Mouse (Mus musculus): Measurements from ENCODE around the gene Eif2ak3. TPM values are rescaled to one million over a fixed set of nuclear protein-coding genes. Genes with fewer than 3 reads are reported as not detected.
"Not testable (repeated sequence)": the region's sequence is repeated elsewhere in the genome, so short reads cannot be mapped to it uniquely, and the experiment has no call there.

The Eif2ak3 gene
- total RNA-seq, 2 experiments from 2014 or later, result 19.5 to 21.8 TPM

- no peak for TF ChIP-seq CTCF (conservative IDR thresholded peaks at IDR 0.05)
- H3K27ac ChIP-seq, result no peak overlapping the region
- H3K4me3 ChIP-seq, result no peak overlapping the region
- no peak for DNase-seq (ENCODE audit: low spot score in 2 of 2)
These were observed 29.7 kb upstream of the Eif2ak3 start for GRCm38 (mm10) chr6:70814629-70814950.

GRCm38 (mm10) chr6:70815471-70815870, 28.8 kb upstream of the Eif2ak3 start:
- Histone ChIP-seq H3K27ac (no peak overlapping the region), H3K4me3 (no peak overlapping the region)
- DNase-seq (ENCODE audit: low spot score in 2 of 2), result no peak
- TF ChIP-seq CTCF (conservative IDR thresholded peaks at IDR 0.05), result no peak

GRCm38 (mm10) chr6:70821566-70821965, 22.7 kb upstream of the Eif2ak3 start:
- TF ChIP-seq CTCF (conservative IDR thresholded peaks at IDR 0.05), result no peak
- no peak for DNase-seq (ENCODE audit: low spot score in 2 of 2)
- Histone ChIP-seq H3K27ac (no peak overlapping the region), H3K4me3 (no peak overlapping the region)

DNA sequence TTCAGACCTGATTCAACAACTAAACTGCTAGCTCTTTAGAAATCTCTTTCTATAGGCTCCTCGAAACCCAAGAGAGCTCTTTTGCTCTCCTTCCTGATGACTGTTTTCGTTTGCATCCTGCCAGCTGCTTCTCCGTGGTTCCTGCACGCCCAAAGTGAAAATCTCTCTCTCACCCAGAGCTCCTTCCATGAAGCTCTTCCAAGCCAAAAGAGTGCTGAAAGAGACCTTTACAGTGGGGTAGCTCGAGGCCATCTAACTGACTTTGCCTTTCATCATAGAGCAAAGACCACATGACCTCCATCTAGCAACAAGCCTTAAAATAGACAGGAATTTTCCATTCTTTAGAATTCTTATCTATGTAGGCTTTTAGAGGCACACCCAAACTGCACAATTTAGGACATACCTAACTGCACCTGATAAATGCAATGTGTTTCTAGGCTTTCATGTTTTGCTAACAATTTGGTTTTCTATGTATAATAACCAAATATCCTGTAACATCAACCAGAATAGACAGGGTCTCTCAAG, 21.9 kb upstream of the Eif2ak3 start:
- no peak for DNase-seq (ENCODE audit: low spot score in 2 of 2)
- Histone ChIP-seq H3K4me3 (no peak overlapping the region), H3K27ac (no peak overlapping the region)
- no peak for TF ChIP-seq CTCF (conservative IDR thresholded peaks at IDR 0.05)

DNA sequence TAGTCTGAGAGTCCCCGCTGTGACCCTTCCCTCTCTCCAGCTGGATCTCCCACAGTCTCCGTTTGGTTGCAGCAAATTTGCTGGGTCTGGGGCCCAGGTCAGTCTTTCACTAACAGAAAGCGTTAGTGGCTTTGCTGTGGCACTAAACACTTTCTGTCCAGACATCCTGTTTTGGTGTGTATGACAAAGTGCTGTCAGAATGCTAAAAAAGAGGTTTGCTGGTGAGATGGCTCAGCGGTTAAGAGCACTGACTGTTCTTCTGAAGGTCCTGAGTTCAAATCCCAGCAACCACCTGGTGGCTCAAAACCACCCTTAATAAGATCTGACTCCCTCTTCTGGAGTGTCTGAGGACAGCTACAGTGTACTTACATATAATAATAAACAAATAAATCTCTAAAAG, 21.0 kb upstream of the Eif2ak3 start:
- DNase-seq (ENCODE audit: low spot score in 2 of 2); H3K4me3 ChIP-seq; H3K27ac ChIP-seq: not testable (repeated sequence)
- 0 out of 2 replicates have a peak, but pooled peaks have one; percentile 10 for TF ChIP-seq CTCF (conservative IDR thresholded peaks at IDR 0.05)

DNA sequence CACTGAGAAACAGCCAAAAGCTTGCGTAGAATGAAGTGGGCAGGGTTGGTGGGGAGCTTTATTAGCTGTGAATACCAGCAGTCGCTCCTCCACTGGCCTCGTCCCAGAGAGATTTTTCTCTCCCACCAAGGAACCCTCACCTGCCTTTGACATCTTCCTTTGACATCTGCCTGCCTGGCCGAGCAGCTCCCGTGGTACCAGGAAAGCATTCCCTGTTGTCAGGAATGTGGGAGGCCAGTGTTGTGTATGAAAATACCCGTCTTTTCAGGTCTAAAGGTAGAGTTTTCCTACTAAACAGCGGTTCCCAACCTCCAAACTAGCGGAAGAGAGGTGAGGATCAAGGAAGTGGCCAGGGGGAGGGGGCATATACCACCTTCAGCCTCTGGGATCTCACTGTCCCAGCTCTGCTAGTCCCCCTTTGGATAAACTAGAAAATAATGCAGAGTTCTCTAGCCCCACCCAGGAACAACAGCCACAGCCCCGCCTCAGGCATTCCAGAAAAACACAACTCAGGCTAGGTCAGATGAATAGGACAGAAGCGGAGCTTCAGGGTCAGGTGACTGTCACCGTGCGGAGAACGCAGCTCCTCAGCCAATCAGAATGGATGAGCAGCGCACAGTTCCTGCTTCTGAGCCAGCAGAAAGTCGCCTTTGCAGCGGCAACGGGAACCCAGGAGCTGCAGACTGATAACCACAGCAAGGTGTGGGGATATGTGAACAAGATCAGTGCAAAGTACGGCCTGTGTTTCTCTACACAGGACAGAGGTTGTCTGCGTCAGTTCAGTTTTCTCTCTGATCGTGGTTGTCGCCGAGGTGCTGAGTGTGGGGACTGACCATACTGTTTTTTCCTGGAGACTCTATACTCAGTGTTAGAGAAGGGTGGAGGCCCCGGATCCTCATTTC, 20.0 kb upstream of the Eif2ak3 start:
- DNase-seq (ENCODE audit: low spot score in 2 of 2), result peak; percentile 68 to 77
- Histone ChIP-seq H3K4me3 (peak overlapping the region; percentile 67), H3K27ac (peak overlapping the region; percentile 81)
- no peak for TF ChIP-seq CTCF (conservative IDR thresholded peaks at IDR 0.05)

GRCm38 (mm10) chr6:70824987-70825337, 19.4 kb upstream of the Eif2ak3 start:
- TF ChIP-seq CTCF (conservative IDR thresholded peaks at IDR 0.05), result no peak
- DNase-seq (ENCODE audit: low spot score in 2 of 2), result no peak
- peak overlapping the region; percentile 67 for H3K4me3 ChIP-seq
- H3K27ac ChIP-seq, result peak overlapping the region; percentile 81

DNA sequence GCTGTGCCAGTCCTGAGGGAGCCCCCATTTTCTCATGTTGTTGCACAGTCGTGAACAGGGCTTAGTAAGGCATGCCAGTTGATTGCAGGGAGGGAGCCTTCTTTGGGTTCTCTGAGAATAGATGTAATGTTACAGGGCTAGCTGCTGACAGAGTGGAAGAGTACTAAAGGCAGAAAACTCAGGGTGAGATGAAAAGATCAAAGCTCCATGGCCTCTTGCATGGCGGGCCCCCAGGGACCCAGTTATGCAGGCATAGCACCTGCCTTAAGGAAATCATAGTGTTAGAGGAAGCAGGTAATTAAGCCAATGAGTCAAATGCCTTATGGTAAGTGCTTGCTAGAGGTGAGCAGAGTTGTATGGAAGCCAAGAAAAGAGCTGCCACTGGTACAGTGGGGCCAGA, 14.9 kb upstream of the Eif2ak3 start:
- no peak for TF ChIP-seq CTCF (conservative IDR thresholded peaks at IDR 0.05)
- DNase-seq (ENCODE audit: low spot score in 2 of 2), result no peak
- no peak overlapping the region for H3K4me3 ChIP-seq
- no peak overlapping the region for H3K27ac ChIP-seq

- Histone ChIP-seq H3K27ac (no peak overlapping the region), H3K4me3 (no peak overlapping the region)
- no peak for DNase-seq (ENCODE audit: low spot score in 2 of 2)
- no peak for TF ChIP-seq CTCF (conservative IDR thresholded peaks at IDR 0.05)
These were observed 13.8 kb upstream of the Eif2ak3 start for GRCm38 (mm10) chr6:70830552-70830951.

- Histone ChIP-seq H3K4me3 (no peak overlapping the region), H3K27ac (no peak overlapping the region)
- no peak for DNase-seq (ENCODE audit: low spot score in 2 of 2)
- no peak for TF ChIP-seq CTCF (conservative IDR thresholded peaks at IDR 0.05)
These were observed 13.0 kb upstream of the Eif2ak3 start for GRCm38 (mm10) chr6:70831179-70831839.

GRCm38 (mm10) chr6:70837297-70837696, 7.0 kb upstream of the Eif2ak3 start:
- Histone ChIP-seq H3K4me3 (no peak overlapping the region), H3K27ac (no peak overlapping the region)
- no peak for TF ChIP-seq CTCF (conservative IDR thresholded peaks at IDR 0.05)
- no peak for DNase-seq (ENCODE audit: low spot score in 2 of 2)

DNA sequence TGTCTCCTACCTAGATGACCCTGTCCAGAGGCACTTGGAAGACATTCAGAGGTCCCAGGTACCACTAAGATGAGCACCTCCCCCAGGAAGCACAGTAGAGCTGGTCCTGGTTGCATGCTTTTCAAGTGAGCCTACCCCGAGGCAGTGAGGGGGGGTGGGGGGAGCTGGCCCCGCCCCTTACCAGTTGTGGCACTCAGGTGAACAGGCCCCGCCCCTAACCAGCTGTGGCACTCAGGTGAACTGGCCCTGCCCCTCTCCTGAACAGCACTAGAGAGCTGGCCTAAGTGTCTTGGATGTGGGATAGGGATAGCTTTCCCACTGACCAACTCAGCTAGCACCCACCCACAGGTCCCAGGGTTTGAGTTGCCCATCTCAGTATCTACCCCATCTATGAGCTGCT, 5.8 kb upstream of the Eif2ak3 start:
- DNase-seq (ENCODE audit: low spot score in 2 of 2), result no peak
- TF ChIP-seq CTCF (conservative IDR thresholded peaks at IDR 0.05), result no peak
- no peak overlapping the region for H3K27ac ChIP-seq
- no peak overlapping the region for H3K4me3 ChIP-seq

DNA sequence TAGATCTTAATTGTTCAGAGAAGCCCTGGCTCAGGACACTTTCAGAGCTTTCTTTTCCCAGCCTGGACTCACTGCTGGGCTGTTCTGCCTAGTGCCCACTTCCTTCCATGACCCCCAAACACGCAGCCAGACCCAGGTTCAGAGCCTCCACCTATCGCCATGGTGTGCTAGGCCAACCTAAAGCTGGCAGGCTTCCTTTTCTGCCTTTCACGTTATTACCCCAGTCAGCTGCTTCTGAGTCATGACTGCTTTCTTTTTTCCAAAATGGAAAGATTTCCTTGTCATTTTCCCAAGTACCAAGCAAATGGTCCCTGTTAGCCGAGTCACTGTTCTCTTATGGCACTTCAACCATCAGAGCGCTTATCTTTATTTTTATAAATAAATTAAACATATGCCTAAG, 4.0 kb upstream of the Eif2ak3 start:
- TF ChIP-seq CTCF (conservative IDR thresholded peaks at IDR 0.05), result no peak
- no peak for DNase-seq (ENCODE audit: low spot score in 2 of 2)
- H3K4me3 ChIP-seq, result no peak overlapping the region
- H3K27ac ChIP-seq, result no peak overlapping the region
